Mouse (Mus musculus) stomach, postnatal 0 days (tissue): ENCODE data around the gene Swi5. TPM values are rescaled to one million over a fixed set of nuclear protein-coding genes. Genes with fewer than 3 reads are reported as not detected.
A peak's percentile ranks its signal among the peaks of the same experiment; 100 is the strongest.

Source experiments
- ATAC-seq: fragments of 200-750 bp; cut with Nextera tagmentation; 2 replicates; pipeline ENCODE4 v1.8.0; 2017; ENCODE audit not compliant: low FRiP score, low TSS enrichment
- DNase-seq: peaks from one replicate; pipeline ENCODE4 v3.0.0-alpha.2; 2016; ENCODE audit warnings: low spot score
- H3K27ac ChIP-seq: fragments of 300-500 bp; sonication (generic); replicated peaks from 2 replicates; pipeline ENCODE4 v1.5.1; 2014; ENCODE audit warnings: mild to moderate bottlenecking, control low read depth
- H3K27me3 ChIP-seq: fragments of 300-500 bp; sonication (generic); 2 replicates; pipeline ENCODE4 v1.6.1; 2014; ENCODE audit warnings: low read length; ENCODE audit not compliant: control insufficient read depth, insufficient read depth
- H3K36me3 ChIP-seq: fragments of 300-500 bp; sonication (generic); 2 replicates; pipeline ENCODE4 v1.6.1; 2014; ENCODE audit warnings: low read length, mixed read lengths; ENCODE audit not compliant: control insufficient read depth, insufficient read depth
- H3K4me1 ChIP-seq: fragments of 300-500 bp; sonication (generic); replicated peaks from 2 replicates; pipeline ENCODE4 v1.6.1; 2014; ENCODE audit warnings: antibody characterized with exemption; ENCODE audit not compliant: control insufficient read depth, insufficient read depth
- H3K4me2 ChIP-seq: fragments of 300-500 bp; sonication (generic); replicated peaks from 2 replicates; pipeline ENCODE4 v1.6.1; 2014; ENCODE audit warnings: low read depth, mild to moderate bottlenecking, control low read depth, moderate library complexity
- H3K4me3 ChIP-seq: fragments of 300-500 bp; sonication (generic); 2 replicates; pipeline ENCODE4 v1.5.1; 2014; ENCODE audit warnings: low read depth, low read length, control low read depth
- H3K9ac ChIP-seq: fragments of 300-500 bp; sonication (generic); 2 replicates; pipeline ENCODE4 v1.6.1; 2014; ENCODE audit warnings: mild to moderate bottlenecking, low read length, control low read depth, mixed read lengths
- H3K9me3 ChIP-seq: fragments of 300-500 bp; sonication (generic); 2 replicates; pipeline ENCODE4 v1.6.1; 2016; ENCODE audit warnings: low read length; ENCODE audit not compliant: control insufficient read depth
- CTCF ChIP-seq: IDR thresholded peaks from 2 replicates; pipeline ENCODE4 v1.5.1; 2016; ENCODE audit warnings: antibody characterized with exemption, low read depth, mild to moderate bottlenecking, moderate library complexity
- EP300 ChIP-seq: optimal IDR thresholded peaks from 2 replicates; pipeline ENCODE3; 2016; ENCODE audit warnings: antibody characterized with exemption
- WGBS: fragments of 180-500 bp; shearing (Covaris S2); extraction: QIAGEN DNeasy Blood & Tissue Kit; methylation state at CpG from one replicate; pipeline ENCODE4 v1.1.7; 2014; 5-methylcytosine and 5-hydroxymethylcytosine counted together
- polyA plus RNA-seq: library from polyadenylated mRNA; unstranded; fragments of >200 nt; fragmentation: Nextera tagmentation; extraction: Ambion mirVana; gene quantifications from 2 replicates; pipeline ENCODE4 v1.2.1, GENCODE M21; 2015

Swi5 gene
- polyA plus RNA-seq, 1 experiment from 2014 or later, result 313 TPM

DNA sequence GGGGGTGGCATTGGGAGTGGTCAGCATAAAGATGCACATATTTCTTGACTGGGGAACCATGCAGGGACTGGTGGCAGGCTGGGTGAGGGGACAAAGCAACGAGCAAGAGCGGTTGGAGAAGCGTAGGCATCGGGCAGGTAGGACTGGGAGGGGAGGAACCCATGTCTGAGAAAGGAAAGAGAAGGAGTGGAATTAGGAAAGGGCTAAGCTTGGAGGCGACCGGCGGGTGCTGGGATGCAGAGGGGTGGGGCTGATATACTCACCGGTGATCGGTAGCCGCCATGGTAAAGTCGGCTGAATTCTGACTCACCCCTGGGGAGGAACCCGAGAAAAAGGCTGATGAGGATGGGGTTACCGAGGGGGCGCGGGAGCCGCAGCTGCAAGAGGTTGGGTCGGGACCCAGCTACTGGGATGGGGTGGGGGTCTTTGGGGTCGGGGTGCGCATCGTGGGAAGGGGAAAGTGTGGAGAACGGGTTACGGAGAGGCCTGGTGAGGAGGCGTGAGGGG lies 488 bp downstream of the Swi5 start, which contains the start of gene Golga2:
Gene Golga2, plus strand, starts transcription at position 51 of the 507 bp plus-strand sequence.
- H3K9ac ChIP-seq, result peak within 1 kb of the TSS; percentile 94
- ATAC-seq (peak; percentile 50), DNase-seq (peak; percentile 64)
- H3K4me1 ChIP-seq, result 0 out of 2 replicates have a peak, but pooled peaks cover 3% of the 10 kb centered on the region
- no peaks in the 10 kb centered on the region for H3K27me3 ChIP-seq
- peak within 1 kb of the TSS; percentile 76 for H3K4me2 ChIP-seq
- TF ChIP-seq EP300 (no peak), CTCF (no peak)
- H3K27ac ChIP-seq, result peak within 1 kb of the TSS; percentile 90
- peak within 1 kb of the TSS; percentile 85 for H3K4me3 ChIP-seq
- WGBS, result under 1% methylated on average over 23 of the region's 23 CpGs
- no peaks in the 10 kb centered on the region for H3K9me3 ChIP-seq
- peaks cover 14% of the 10 kb centered on the region for H3K36me3 ChIP-seq

DNA sequence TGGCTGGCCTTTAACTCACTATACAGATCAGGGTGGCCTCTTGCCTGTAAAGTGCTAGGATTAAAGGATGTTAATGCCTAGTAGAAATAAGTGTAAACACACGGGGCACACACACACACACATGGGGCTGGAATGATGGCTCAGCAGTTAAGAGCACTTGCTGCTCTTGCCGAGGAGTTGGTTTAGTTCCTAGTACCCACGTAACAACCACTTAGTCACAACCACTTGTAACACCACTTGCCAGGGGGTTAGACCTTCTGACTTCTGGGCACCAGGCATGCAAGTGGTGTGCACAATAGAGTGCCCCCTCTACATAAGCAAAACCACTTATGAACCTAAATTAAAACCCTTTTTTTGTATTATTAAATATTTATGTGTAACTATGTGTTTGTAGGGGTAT lies 3.9 kb downstream of the Swi5 start:
- H3K9me3 ChIP-seq, result no peaks in the 10 kb centered on the region
- peaks cover 14% of the 10 kb centered on the region for H3K36me3 ChIP-seq
- H3K27me3 ChIP-seq, result no peaks in the 10 kb centered on the region
- no peak overlapping the region for H3K27ac ChIP-seq
- DNase-seq (no peak), ATAC-seq (no peak)
- no peak overlapping the region for H3K4me2 ChIP-seq
- no peak overlapping the region for H3K9ac ChIP-seq
- 0 out of 2 replicates have a peak, but pooled peaks cover 3% of the 10 kb centered on the region for H3K4me1 ChIP-seq
- H3K4me3 ChIP-seq, result no peak overlapping the region
- WGBS, result 65% methylated on average over 3 of the region's 3 CpGs
- TF ChIP-seq EP300 (no peak), CTCF (no peak)

DNA sequence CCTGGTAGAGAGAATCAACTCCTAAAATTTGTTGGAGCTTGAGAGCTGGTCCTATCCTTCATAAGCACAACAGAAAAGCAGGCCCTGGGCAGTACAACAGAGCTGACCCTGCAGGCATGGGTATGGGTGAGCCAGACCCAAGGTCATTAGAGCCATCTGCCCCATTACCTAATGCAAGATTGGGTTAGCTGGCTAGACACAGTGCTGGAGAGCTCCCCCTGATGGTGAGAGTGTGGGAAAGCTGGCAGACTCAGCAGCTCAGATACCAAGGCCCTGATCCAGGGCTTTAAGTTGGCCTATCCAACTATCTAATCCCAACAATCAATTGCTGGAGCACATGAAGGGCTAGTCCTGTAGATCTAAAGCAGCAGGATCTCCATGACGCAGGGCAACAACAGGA lies 5.1 kb downstream of the Swi5 start:
- Histone ChIP-seq H3K36me3 (peaks cover 14% of the 10 kb centered on the region), H3K9ac (no peak overlapping the region), H3K4me1 (0 out of 2 replicates have a peak, but pooled peaks cover 3% of the 10 kb centered on the region), H3K27me3 (no peaks in the 10 kb centered on the region), H3K9me3 (no peaks in the 10 kb centered on the region), H3K4me3 (no peak overlapping the region), H3K27ac (no peak overlapping the region), H3K4me2 (no peak overlapping the region)
- TF ChIP-seq CTCF (peak; percentile 80), EP300 (no peak)
- peak; percentile 63 for DNase-seq
- WGBS, result 69% methylated on average over 1 of the region's 1 CpGs
- no peak; the same call in 1 of the 2 replicates for ATAC-seq

DNA sequence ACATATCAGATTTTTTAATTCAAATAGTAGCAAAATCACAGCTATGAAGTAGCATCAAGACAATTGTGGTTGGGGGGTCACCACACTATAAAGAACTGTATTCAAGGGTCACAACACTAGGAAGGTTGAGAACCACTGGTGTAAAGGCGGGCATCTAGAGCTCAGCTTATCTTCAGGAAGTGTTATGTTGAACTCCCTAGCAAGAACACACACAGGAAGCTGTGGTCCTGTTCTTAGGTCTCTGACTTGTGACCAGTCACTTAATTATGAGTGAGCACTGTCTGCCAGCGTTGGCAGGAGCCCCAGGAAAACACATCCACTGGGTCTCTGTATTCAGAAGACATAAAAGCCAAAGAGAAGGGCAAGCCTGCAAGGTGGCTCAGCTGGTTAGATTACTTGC lies 5.6 kb downstream of the Swi5 start:
- Histone ChIP-seq H3K9ac (no peak overlapping the region), H3K36me3 (peaks cover 14% of the 10 kb centered on the region), H3K4me2 (no peak overlapping the region), H3K4me3 (no peak overlapping the region), H3K27me3 (no peaks in the 10 kb centered on the region), H3K27ac (no peak overlapping the region), H3K9me3 (no peaks in the 10 kb centered on the region), H3K4me1 (0 out of 2 replicates have a peak, but pooled peaks cover 3% of the 10 kb centered on the region)
- no peak for DNase-seq
- 77% methylated on average over 2 of the region's 2 CpGs for WGBS
- TF ChIP-seq CTCF, result no peak
- no peak for TF ChIP-seq EP300
- ATAC-seq, result no peak

DNA sequence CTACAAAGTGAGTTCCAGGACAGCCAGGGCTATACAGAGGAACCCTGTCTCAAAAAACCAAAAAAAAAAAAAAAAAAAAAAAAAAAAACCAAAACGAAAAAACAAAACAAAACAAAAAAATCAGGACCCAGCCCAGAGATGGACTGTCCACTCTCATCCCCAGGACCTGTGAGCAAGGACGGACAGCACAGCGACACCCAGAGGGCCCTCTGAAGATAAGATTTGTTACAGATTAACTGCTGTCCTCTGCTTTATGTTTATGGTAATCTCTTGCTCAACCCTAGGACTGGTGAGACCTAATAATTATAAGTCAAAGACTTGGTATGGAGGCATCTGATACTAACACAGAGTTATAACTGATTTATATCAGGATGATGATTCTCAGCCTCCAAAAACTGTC lies 12.1 kb downstream of the Swi5 start:
- Histone ChIP-seq H3K4me1 (no peaks in the 10 kb centered on the region), H3K27ac (no peak overlapping the region), H3K9me3 (no peaks in the 10 kb centered on the region), H3K4me3 (no peak overlapping the region), H3K4me2 (no peak overlapping the region), H3K36me3 (no peaks in the 10 kb centered on the region; the same call in none of the 2 replicates), H3K9ac (no peak overlapping the region), H3K27me3 (no peaks in the 10 kb centered on the region)
- no peak for ATAC-seq
- WGBS, result 59% methylated on average over 3 of the region's 3 CpGs
- TF ChIP-seq EP300 (no peak), CTCF (no peak)
- DNase-seq, result no peak

DNA sequence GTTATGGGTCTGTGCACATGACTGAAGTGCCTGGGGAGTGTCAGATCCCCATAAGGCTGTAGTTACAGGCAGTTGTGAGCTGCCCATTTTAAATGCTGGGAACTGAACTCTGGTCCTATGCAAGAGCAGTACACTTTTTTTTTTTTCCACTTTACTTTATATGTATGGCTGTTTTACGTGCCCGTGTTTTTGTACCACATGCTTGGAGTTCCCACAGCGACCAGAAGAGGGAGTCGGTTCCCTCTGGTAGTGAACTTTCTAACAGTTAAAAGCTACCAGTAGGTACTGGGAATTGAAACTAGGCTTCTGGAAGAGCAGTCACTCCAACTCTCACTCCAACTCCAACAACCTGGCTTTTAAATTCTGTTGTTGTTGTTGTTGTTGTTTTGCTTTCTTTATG lies 27.2 kb downstream of the Swi5 start:
- DNase-seq, result peak; percentile 59
- no peaks in the 10 kb centered on the region for H3K9me3 ChIP-seq
- 40% methylated on average over 4 of the region's 4 CpGs for WGBS
- no peak overlapping the region for H3K4me3 ChIP-seq
- H3K27ac ChIP-seq, result no peak overlapping the region
- TF ChIP-seq EP300 (no peak), CTCF (peak; percentile 66)
- 0 out of 2 replicates have a peak, but pooled peaks cover 2% of the 10 kb centered on the region for H3K4me1 ChIP-seq
- no peaks in the 10 kb centered on the region for H3K27me3 ChIP-seq
- no peak for ATAC-seq
- no peak overlapping the region for H3K9ac ChIP-seq
- H3K36me3 ChIP-seq, result peaks cover 15% of the 10 kb centered on the region
- H3K4me2 ChIP-seq, result peak overlapping the region; percentile 73; the same call in 1 of the 2 replicates
